Mouse (Mus musculus): ENCODE results near the gene Uchl1. TPM values are rescaled to one million over a fixed set of nuclear protein-coding genes. Genes with fewer than 3 reads are reported as not detected.

The Uchl1 gene
- polyA plus RNA-seq, 1 experiment from 2014 or later, result 61.0 TPM

GRCm38 (mm10) chr5:66731302-66731697, 55.4 kb downstream of the Uchl1 start:
- no peaks in the 10 kb centered on the region for H3K36me3 ChIP-seq (ENCODE audit: insufficient read depth)
- DNase-seq, result no peak
- H3K4me3 ChIP-seq (ENCODE audit: low read depth, low read length), result no peak overlapping the region
- H3K9me3 ChIP-seq (ENCODE audit: low read depth, low read length), result no peaks in the 10 kb centered on the region
- no peak overlapping the region for H3K4me2 ChIP-seq
- 76% methylated on average over 1 of the region's 1 CpGs for WGBS
- no peak overlapping the region for H3K27ac ChIP-seq (ENCODE audit: low read depth)
- H3K27me3 ChIP-seq (ENCODE audit: insufficient read depth, low read length), result no peaks in the 10 kb centered on the region
- no peak for TF ChIP-seq CTCF (IDR thresholded peaks at IDR 0.05; ENCODE audit: low read depth)
- H3K9ac ChIP-seq, result no peak overlapping the region
- no peak for ATAC-seq (ENCODE audit: insufficient read depth)
- no peaks in the 10 kb centered on the region for H3K4me1 ChIP-seq (ENCODE audit: insufficient read depth)

- Histone ChIP-seq H3K9ac (no peak overlapping the region), H3K36me3 (ENCODE audit: insufficient read depth) (no peaks in the 10 kb centered on the region), H3K4me1 (ENCODE audit: insufficient read depth) (no peaks in the 10 kb centered on the region), H3K4me3 (ENCODE audit: low read depth, low read length) (no peak overlapping the region), H3K9me3 (ENCODE audit: low read depth, low read length) (no peaks in the 10 kb centered on the region), H3K27ac (ENCODE audit: low read depth) (no peak overlapping the region), H3K4me2 (no peak overlapping the region), H3K27me3 (ENCODE audit: insufficient read depth, low read length) (no peaks in the 10 kb centered on the region)
- ATAC-seq (ENCODE audit: insufficient read depth) (no peak), DNase-seq (no peak)
- 89% methylated on average over 1 of the region's 1 CpGs for WGBS
- no peak for TF ChIP-seq CTCF (IDR thresholded peaks at IDR 0.05; ENCODE audit: low read depth)
Measured at GRCm38 (mm10) chr5:66733556-66733955, 57.7 kb downstream of the Uchl1 start.

Other genes starting within 250 kb of the Uchl1 start
- gene Apbb2, start 57.3 kb upstream of the Uchl1 start, polyA plus RNA-seq (2014; fragmentation: Nextera tagmentation; extraction: Ambion mirVana), result 49.8 and 54.6 TPM in 2 replicates
- gene Limch1, start 69.7 kb downstream of the Uchl1 start, polyA plus RNA-seq (2014; fragmentation: Nextera tagmentation; extraction: Ambion mirVana), result 67.8 and 70.5 TPM in 2 replicates